Mouse (Mus musculus) kidney, embryonic 14.5 days (tissue): ENCODE measurements around the gene Isy1. TPM values are rescaled to one million over a fixed set of nuclear protein-coding genes. Genes with fewer than 3 reads are reported as not detected.
A peak's percentile ranks its signal among the peaks of the same experiment; 100 is the strongest.

Source experiments
- ATAC-seq: fragments of 200-750 bp; cut with Nextera tagmentation; 2 replicates; pipeline ENCODE4 v1.8.0; 2017; ENCODE audit warnings: moderate number of reproducible peaks, mild to moderate bottlenecking, moderate TSS enrichment, moderate library complexity; ENCODE audit not compliant: low FRiP score, low TSS enrichment
- H3K27ac ChIP-seq: fragments of 300-500 bp; sonication (generic); 2 replicates; pipeline ENCODE4 v1.5.1; 2014; ENCODE audit warnings: low read depth, mild to moderate bottlenecking, low read length, moderate library complexity, mixed read lengths
- H3K27me3 ChIP-seq: fragments of 300-500 bp; sonication (generic); 2 replicates; pipeline ENCODE4 v1.6.1; 2014; ENCODE audit warnings: mild to moderate bottlenecking, low read length; ENCODE audit not compliant: control insufficient read depth, insufficient read depth
- H3K36me3 ChIP-seq: fragments of 300-500 bp; sonication (generic); 2 replicates; pipeline ENCODE4 v1.6.1; 2014; ENCODE audit warnings: low read length, mixed read lengths; ENCODE audit not compliant: control insufficient read depth, insufficient read depth
- H3K4me1 ChIP-seq: fragments of 300-500 bp; sonication (generic); 2 replicates; pipeline ENCODE4 v1.6.1; 2014; ENCODE audit warnings: low read length, mixed read lengths; ENCODE audit not compliant: control insufficient read depth, insufficient read depth
- H3K4me2 ChIP-seq: fragments of 300-500 bp; sonication (generic); replicated peaks from 2 replicates; pipeline ENCODE4 v1.6.1; 2014; ENCODE audit warnings: low read depth, mild to moderate bottlenecking, low read length
- H3K4me3 ChIP-seq: fragments of 300-500 bp; sonication (generic); 2 replicates; pipeline ENCODE4 v1.5.1; 2014; ENCODE audit warnings: mild to moderate bottlenecking, low read length
- H3K9ac ChIP-seq: fragments of 300-500 bp; sonication (generic); 2 replicates; pipeline ENCODE4 v1.6.1; 2014; ENCODE audit warnings: low read depth, mild to moderate bottlenecking, low read length, moderate library complexity
- H3K9me3 ChIP-seq: fragments of 300-500 bp; sonication (generic); 2 replicates; pipeline ENCODE4 v1.6.1; 2016; ENCODE audit warnings: low read length; ENCODE audit not compliant: control insufficient read depth
- WGBS: fragments of 180-500 bp; shearing (Covaris S2); extraction: QIAGEN DNeasy Blood & Tissue Kit; methylation state at CpG from one replicate; pipeline ENCODE4 v1.1.7; 2014; 5-methylcytosine and 5-hydroxymethylcytosine counted together
- polyA plus RNA-seq: library from polyadenylated mRNA; unstranded; fragments of >200 nt; fragmentation: Nextera tagmentation; extraction: Ambion mirVana; gene quantifications from 2 replicates; pipeline ENCODE4 v1.2.1, GENCODE M21; 2014

The Isy1 gene
- polyA plus RNA-seq, 1 experiment from 2014 or later = 63.5 TPM

GRCm38 (mm10) chr6:87853446-87853845, 14.8 kb upstream of the Isy1 start:
- no peaks in the 10 kb centered on the region for H3K27me3 ChIP-seq
- no peak for ATAC-seq
- H3K4me1 ChIP-seq = peaks cover 6% of the 10 kb centered on the region
- H3K9ac ChIP-seq = no peak overlapping the region
- WGBS = 85% methylated on average over 4 of the region's 4 CpGs
- no peak overlapping the region for H3K27ac ChIP-seq
- peaks cover 6% of the 10 kb centered on the region for H3K36me3 ChIP-seq
- no peak overlapping the region for H3K4me2 ChIP-seq
- no peaks in the 10 kb centered on the region for H3K9me3 ChIP-seq
- H3K4me3 ChIP-seq = no peak overlapping the region

DNA sequence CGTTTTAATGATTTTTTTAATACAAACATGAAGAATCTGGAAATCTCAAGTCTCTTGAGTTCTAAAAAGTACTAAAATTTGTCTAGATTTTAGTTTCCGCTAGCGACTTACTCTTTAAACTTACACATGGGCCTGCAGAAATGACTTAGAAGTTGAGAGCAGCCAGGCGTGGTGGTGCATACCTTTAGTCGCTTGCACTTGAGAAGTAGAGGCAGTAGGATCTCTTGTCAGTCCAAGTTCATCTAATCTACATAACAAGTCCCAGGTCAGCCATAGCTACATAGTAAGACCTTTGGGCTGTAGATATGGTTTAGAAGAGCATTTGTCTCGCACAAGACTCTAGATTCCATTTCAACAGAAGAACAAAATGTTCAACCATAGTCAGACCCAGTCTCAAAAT, 13.3 kb upstream of the Isy1 start:
- H3K4me3 ChIP-seq = no peak overlapping the region
- H3K4me2 ChIP-seq = peak overlapping the region; percentile 72; the same call in 1 of the 2 replicates
- WGBS = 78% methylated on average over 6 of the region's 6 CpGs

GRCm38 (mm10) chr6:87850900-87851614, 12.5 kb upstream of the Isy1 start, which contains the start of gene Cnbp:
TSS of gene Cnbp (minus strand) at chr6:87851106.
- no peaks in the 10 kb centered on the region for H3K9me3 ChIP-seq
- under 1% methylated on average over 54 of the region's 55 CpGs for WGBS
- ATAC-seq = peak; percentile 99

More for the DNA sequence above, 13.3 kb upstream of the Isy1 start:
- no peak overlapping the region for H3K27ac ChIP-seq
- no peak for ATAC-seq
- peaks cover 12% of the 10 kb centered on the region for H3K4me1 ChIP-seq
- peaks cover 21% of the 10 kb centered on the region for H3K36me3 ChIP-seq
- H3K9ac ChIP-seq = no peak overlapping the region
- H3K9me3 ChIP-seq = no peaks in the 10 kb centered on the region
- H3K27me3 ChIP-seq = no peaks in the 10 kb centered on the region

GRCm38 (mm10) chr6:87850155-87850899, 11.7 kb upstream of the Isy1 start:
- Histone ChIP-seq H3K9ac (peak overlapping the region; percentile 99), H3K27ac (peak overlapping the region; percentile 90), H3K4me1 (peaks cover 12% of the 10 kb centered on the region), H3K4me3 (peak overlapping the region; percentile 100), H3K27me3 (no peaks in the 10 kb centered on the region), H3K4me2 (peak overlapping the region; percentile 77), H3K9me3 (no peaks in the 10 kb centered on the region), H3K36me3 (peaks cover 31% of the 10 kb centered on the region)
- ATAC-seq = peak; percentile 71; the same call in 1 of the 2 replicates
- under 1% methylated on average over 63 of the region's 73 CpGs for WGBS

More at GRCm38 (mm10) chr6:87850900-87851614, 12.5 kb upstream of the Isy1 start, which contains the start of gene Cnbp:
- Histone ChIP-seq H3K4me2 (peak within 1 kb of the TSS; percentile 77), H3K4me3 (peak within 1 kb of the TSS; percentile 100), H3K4me1 (peaks cover 12% of the 10 kb centered on the region), H3K9ac (peak within 1 kb of the TSS; percentile 99), H3K27ac (peak within 1 kb of the TSS; percentile 94), H3K27me3 (no peaks in the 10 kb centered on the region), H3K36me3 (peaks cover 25% of the 10 kb centered on the region)

DNA sequence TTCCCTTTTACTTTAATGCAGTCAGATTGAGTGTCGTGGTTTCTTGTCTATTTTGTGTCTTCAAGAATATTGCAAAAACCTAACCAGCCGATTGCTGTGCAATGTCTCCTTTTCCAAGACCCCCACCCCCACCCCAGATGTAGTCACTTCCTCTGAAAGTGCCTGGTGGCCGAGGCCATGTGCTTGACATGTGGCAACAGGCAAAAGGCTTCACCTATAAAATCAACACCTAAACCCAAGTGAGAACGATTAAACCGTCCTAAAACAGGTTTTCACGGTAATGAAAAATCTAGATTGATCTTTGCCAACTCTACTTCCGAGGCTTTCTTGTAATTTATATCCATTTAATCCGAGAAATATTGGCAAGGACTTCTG, 11.2 kb upstream of the Isy1 start:
- Histone ChIP-seq H3K27ac (peak overlapping the region; percentile 90), H3K4me1 (peaks cover 12% of the 10 kb centered on the region), H3K4me2 (peak overlapping the region; percentile 77), H3K9ac (peak overlapping the region; percentile 99), H3K9me3 (no peaks in the 10 kb centered on the region), H3K4me3 (peak overlapping the region; percentile 100), H3K36me3 (peaks cover 37% of the 10 kb centered on the region), H3K27me3 (no peaks in the 10 kb centered on the region)
- no peak for ATAC-seq
- 1% methylated on average over 8 of the region's 8 CpGs for WGBS

GRCm38 (mm10) chr6:87846813-87847212, 8.2 kb upstream of the Isy1 start:
- no peak for ATAC-seq
- no peak overlapping the region for H3K9ac ChIP-seq
- no peak overlapping the region for H3K27ac ChIP-seq
- H3K9me3 ChIP-seq = no peaks in the 10 kb centered on the region
- H3K36me3 ChIP-seq = peaks cover 66% of the 10 kb centered on the region
- WGBS = 90% methylated on average over 1 of the region's 1 CpGs
- H3K4me1 ChIP-seq = peaks cover 12% of the 10 kb centered on the region
- no peaks in the 10 kb centered on the region for H3K27me3 ChIP-seq
- no peak overlapping the region for H3K4me2 ChIP-seq
- H3K4me3 ChIP-seq = no peak overlapping the region

- Histone ChIP-seq H3K4me1 (peaks cover 12% of the 10 kb centered on the region), H3K9me3 (no peaks in the 10 kb centered on the region), H3K9ac (no peak overlapping the region), H3K36me3 (peaks cover 71% of the 10 kb centered on the region), H3K4me2 (no peak overlapping the region), H3K27me3 (no peaks in the 10 kb centered on the region), H3K27ac (no peak overlapping the region), H3K4me3 (no peak overlapping the region)
- 91% methylated on average over 13 of the region's 13 CpGs for WGBS
- ATAC-seq = no peak
These were observed 6.6 kb upstream of the Isy1 start for GRCm38 (mm10) chr6:87845031-87845695.

DNA sequence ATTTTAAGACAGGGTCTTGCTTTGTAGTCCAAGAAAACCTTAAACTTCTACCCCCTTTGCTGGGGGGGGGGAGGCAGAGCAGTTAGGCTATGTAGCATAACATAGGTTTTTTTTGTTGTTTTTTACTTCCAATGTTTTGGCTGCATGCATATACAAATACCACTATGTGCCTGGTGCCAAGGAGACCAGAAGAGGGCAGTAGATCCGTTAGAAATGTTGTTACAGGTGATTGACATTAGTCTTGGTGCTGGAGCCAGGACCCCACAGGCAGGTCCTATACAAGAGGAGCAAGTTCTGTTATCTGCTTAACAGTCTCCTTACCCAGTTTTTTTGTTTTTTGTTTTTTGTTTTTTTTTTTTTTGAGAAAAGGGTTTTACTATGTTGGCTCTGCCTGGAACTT, 3.7 kb upstream of the Isy1 start:
- Histone ChIP-seq H3K27ac (no peak overlapping the region), H3K4me1 (peaks cover 3% of the 10 kb centered on the region; the same call in 1 of the 2 replicates), H3K9me3 (no peaks in the 10 kb centered on the region), H3K9ac (no peak overlapping the region), H3K36me3 (peaks cover 54% of the 10 kb centered on the region), H3K27me3 (no peaks in the 10 kb centered on the region), H3K4me2 (no peak overlapping the region), H3K4me3 (no peak overlapping the region)
- 12% methylated on average over 1 of the region's 1 CpGs for WGBS
- no peak for ATAC-seq
